Mouse (Mus musculus): ENCODE data around the gene Abca4.

The Abca4 gene

DNA sequence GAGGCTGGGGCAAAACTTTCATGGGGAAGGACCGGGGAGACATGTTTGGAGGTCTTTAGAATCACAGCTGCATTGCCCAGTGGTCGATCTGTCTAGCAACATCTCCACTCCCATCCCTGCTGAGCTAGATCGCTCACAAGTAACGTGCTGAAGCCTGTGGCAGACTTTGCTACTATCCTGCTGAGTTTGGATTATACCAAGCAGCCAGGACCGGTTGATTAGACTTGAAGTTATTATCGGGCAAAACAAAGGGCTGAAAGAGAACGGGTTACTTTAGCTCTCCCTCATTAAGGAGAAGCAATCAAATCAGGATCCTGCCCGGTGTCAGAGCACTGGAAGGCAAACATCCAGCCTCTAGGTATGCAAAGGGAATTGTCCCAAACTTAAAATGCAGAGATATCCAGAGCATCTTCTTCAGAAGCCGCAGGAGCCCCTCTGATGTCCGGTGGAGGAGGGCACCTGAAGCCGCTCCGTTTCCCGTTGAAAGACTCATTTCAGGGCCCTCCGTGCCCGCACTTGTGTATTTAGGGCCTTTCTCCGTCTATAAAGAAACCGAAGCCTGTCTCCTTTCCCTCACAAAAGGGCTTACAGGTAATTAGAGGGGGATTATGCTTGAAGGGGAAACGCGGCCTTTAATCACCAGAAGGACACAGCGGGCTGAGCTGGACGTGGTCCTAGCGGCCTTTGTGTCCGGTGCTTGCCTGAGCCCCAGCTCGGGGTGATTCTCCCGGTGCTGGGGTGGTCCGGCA, at the start of gene Abca4:
Gene Abca4 (plus strand): TSS at position 645 of the 749 bp plus-strand sequence.
- no peak for DNase-seq (ENCODE audit: low spot score in 2 of 2)

DNA sequence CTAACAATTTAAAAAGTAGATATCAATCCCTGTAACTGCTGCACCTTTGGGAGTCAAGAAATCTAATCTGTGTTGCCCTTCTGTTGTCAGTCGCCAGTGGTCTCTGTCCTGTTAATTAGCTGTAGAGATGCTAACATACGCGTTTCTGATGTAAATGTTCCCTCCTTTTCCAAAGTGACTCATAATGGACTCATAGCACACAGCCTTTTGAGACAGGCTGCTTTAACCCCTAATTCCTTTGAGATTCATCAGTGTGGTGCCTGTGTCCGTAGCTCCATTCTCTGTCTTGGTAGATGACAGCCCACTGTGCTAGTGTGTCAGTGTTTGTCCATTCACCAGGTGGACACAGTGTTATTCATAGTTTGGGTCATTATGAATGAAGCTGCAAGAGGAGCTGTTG, 49.1 kb upstream of the Abca4 start:
- DNase-seq (ENCODE audit: low spot score in 2 of 2) = no peak

DNA sequence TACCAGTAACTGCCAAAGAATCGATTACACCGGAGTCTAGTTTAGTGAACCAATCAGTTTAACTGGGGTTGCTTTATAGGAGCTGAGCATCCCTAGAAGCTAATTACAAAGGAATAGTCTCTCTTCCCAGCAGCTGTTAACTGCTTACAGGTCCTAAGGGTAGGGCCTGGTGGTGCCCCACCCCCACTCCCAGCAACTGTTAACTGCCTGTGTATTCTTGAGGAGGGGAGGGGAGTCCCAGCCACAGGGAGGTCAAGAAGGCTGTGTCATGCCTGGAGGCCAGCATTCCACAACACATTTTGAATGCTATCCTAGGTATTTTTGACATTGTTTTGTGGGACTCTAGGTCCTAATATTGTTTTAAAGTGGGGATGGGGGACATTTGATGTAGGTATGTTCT, 44.3 kb upstream of the Abca4 start:
- no peak for DNase-seq (ENCODE audit: low spot score in 2 of 2)

DNA sequence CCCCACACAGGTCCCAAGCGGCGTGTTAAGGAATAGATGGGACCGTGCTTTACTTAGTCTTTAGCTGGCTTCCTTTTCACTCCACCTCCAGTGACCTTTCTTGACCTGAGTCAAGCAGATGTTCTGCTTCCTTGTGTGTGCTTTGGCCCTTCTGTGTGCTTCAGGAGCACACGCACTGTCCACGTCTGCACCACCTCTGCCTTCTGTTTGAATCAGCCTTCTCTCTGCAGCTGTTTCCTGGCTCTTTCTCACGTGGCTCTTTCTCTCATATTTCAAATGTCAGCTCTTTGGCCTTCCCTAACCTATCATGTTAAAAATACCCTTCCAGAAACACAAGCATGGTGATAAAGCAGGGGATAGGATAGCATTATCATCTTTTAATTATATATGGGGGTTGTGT, 42.7 kb upstream of the Abca4 start:
- DNase-seq (ENCODE audit: low spot score in 2 of 2) = no peak

DNA sequence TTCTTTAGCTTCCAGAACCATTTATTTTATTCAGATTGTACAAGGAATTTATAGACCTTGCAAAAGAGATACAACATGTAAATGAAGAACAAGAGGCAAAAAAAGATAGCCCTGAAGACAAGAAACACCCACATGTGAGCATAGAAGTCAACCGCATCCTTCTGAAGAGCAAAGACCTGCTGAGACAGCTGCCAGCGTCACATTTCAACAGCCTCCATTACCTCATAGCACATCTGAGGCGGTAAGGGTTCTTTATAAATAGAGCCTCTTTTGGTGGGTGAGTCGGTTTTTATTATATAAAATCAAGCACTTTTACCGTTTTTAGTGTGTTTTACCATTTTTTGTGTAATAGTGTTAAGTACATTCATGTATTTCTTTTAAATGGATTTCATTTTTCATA, 34.4 kb upstream of the Abca4 start:
- no peak for DNase-seq (ENCODE audit: low spot score in 2 of 2)

DNA sequence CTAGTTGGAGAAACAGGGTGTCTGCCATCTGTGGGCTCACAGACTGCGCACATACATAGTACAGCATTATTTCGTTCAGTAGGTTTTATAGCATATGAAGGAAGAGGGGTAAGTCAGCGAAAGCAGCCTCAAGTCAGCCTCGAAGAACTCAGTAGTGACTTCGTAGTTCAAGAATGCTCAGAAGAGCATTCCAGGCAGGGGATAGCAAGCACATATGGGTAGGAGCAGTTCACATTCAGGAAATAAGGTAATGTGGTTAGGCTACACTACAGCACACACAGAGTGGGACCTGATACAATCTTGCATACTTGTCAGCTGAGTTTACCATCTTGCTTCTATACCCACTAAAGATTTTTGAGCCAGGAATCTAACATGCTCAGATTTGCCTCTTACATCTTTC, 34.0 kb upstream of the Abca4 start:
- no peak for DNase-seq (ENCODE audit: low spot score in 2 of 2)

DNA sequence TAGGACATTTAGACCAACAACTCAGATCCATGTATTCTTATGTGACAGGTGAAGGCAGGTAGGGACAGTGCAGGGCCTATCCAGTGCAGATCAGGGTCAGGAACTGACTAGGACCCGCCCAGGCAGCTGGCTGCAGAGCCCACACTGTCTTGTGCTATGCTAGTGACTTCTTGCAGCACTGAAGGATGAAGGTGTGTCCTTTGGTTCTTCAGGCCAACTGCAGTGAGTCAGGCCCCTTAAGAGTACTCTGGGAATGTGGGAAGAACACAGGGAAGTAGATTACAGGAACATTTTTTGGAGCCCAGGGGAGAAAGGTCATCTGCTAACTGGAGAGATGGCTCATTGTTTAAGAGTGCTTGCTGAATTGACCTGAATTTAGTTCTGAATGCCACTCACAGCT, 31.8 kb upstream of the Abca4 start:
- DNase-seq (ENCODE audit: low spot score in 2 of 2) = no peak

DNA sequence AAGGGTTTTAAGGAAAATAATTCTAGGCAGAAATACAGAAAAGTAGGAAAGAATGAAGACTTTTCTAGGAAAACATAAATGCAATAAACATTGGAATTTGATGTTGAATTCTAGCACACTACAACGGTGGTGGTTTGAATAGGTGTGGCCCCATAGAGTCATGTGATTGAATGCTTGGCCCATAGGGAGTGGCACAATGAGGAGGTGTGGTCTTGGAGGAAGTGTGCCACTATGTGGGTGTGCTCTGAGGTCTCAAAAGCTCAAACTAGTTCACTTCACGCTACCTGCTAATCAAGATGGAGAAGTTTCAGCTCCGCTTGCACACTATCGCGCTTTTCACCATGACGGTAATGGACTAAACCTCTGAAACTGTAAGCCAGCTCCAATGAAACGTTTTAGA, 25.8 kb upstream of the Abca4 start:
- no peak for DNase-seq (ENCODE audit: low spot score in 2 of 2)

DNA sequence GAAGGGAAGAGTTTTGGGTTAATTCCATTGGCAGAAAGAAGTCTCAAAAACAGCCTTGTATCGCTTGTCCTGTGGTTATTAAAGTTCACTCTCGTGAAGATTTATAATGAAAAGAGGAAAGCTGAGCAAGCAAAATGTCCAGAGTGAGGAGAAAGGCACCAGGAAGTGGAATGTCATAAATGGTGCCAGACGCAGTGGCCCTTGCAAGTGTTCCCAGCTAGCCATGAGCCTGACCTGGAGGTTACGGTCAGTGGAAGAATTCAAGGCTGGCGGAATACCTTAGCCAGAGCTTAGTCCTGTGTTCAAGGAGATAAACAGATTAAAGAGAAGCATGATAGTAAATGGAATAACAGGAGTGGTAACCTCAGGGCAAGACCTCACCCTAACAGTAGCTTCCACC, 25.1 kb upstream of the Abca4 start:
- DNase-seq (ENCODE audit: low spot score in 2 of 2) = no peak

DNA sequence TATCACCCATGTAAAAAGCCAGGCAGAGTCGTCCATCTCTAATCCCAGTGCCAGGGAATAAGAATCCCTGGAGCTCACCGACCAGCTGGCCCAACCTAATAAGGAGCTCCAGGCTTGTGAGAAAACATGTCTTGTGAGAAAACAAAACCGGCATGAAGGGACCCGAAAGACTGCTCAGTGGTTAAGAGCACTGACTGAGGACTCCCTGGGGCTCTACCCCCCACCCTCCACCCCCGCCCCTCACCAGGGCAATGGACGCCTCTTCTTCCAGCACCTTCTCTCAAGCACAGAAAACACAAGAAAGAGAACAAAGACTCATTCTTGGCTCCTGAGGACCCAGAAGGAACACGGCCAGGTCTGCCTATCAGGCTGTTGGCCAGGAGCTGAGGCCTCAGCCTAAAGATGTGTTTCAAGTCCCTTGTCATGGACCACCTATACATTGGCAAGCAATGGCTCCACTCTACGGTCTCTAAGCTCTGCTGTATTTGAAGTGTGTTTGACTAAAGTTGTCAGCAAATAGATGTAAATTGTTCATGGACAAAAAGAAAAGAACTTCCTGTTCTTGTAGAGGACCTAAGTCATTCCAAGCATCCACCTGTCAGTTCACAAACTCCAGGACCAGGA, 23.1 kb upstream of the Abca4 start:
- DNase-seq (ENCODE audit: low spot score in 2 of 2) = no peak

DNA sequence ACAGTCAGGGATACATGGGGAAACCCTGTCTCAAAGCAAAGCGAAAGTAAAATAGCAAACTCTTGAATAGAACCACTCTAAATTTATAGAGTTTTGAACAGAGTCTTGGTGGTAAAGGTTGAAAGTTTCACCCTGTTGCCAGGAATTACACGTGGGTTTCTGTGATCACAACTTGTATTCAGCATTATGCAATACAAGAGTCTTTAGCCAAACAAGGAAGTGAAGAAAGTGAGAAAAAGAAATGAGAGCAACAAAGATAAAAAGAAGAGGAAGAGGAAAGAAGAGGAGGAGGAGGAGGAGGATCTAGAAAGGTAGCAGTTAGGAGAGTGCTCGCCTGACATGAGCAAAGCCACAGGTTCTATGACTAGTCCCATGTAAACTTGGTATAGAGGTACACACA, 21.9 kb upstream of the Abca4 start:
- no peak for DNase-seq (ENCODE audit: low spot score in 2 of 2)

DNA sequence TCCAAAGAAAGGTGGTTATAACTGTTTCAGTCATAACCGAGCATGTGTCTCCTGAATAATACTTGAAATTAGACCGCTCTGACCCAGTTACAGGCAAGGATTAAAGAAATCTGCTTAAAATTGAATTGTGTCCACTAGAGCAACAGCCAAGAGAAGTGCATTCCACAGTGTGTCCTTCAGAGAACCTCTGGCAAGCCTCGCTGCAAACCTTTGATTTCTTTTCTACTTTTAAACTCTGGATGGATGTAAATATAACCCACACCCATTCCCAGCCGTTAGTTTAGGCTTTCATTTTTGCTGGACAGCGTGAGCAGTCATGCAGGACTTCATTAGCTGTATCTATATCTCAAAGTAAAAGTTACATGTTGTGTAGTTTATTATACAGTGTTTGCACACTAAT, 17.6 kb upstream of the Abca4 start:
- no peak for DNase-seq (ENCODE audit: low spot score in 2 of 2)

DNA sequence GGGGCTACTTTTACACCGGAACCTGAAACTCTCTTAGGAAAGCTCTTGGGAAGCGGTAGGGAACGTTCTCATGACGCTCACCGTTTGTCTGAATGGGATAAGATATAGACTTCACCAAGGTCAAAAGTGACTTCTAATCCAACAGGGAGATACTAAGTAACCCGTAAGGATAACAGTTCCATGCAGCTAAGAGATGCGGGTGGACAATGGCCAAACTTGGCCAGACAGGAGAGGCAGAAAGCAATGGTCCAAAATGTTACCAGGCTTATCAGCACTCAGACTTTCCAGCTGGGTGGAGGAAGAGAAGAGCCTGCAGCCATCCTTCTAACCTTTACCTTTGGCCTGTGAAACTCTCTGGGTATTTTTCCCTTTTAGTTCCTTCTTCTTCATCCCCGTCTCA, 16.5 kb upstream of the Abca4 start:
- no peak for DNase-seq (ENCODE audit: low spot score in 2 of 2)

DNA sequence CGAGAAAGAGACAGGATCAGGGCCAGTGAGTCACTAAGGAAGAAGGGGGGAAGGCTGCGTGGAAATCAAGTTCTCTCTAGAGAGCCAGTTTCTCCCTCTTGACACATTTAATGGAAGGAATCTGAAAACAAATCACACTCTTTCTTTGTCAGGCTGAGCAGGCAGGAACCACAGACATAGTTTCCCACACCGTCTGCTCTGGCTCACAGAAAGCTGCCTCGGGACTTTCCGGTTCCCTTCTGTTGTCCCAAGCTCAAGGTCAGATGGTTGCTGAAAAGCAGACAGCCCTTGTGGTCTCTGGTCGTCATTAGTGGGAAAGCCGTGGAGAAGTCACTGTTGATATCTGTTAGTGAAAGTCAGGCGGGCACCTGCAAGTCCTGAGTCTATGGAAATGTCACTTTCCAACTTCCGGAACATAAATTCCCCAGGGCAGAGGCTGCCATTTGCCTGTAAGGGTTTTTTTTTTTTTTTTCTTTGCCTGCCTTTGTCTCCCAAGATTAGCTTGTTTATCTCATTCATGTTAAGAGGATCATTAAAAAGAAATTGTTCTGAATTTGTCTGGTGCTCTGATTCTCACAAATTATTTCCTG, 10.9 kb upstream of the Abca4 start:
- DNase-seq (ENCODE audit: low spot score in 2 of 2) = no peak

DNA sequence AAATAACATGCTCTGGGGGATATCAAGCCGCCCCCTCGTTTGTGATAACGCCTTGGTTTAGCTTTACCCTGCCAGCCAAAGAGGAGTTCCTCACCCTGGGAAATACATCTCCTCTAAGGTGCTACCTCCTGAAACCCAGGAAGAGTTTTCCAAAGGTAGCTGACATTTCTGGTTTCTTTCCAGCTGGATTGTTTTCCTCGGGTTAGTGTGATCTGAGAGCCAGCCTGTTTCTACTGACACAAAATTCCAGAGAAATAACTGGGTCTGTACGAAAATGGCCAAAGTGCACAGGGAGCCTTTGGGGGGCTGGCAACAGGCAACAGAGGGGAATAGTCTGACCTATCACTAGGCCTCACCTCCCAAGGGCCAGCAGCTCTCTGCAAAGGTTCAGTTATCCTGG, 10.0 kb upstream of the Abca4 start:
- DNase-seq (ENCODE audit: low spot score in 2 of 2) = no peak

DNA sequence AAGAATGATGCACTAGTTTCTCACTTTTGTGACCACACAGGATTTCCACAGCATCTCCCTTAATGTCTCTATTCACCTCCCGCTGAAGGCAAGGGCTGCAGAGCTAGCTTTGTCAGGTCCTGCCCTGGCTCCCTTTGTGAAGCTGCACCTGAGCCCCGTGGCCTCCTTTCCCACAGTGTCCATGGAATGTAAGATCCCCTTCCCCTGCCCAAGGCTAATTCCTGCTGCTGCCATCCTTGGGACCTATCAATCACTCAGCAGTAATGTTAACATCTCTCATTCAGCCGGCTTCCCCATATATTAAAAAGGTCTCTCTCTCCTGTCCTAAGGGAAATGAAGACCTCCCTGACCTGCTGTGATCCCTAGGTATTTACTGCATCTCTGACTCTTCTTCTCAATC, 9.2 kb upstream of the Abca4 start:
- no peak for DNase-seq (ENCODE audit: low spot score in 2 of 2)

DNA sequence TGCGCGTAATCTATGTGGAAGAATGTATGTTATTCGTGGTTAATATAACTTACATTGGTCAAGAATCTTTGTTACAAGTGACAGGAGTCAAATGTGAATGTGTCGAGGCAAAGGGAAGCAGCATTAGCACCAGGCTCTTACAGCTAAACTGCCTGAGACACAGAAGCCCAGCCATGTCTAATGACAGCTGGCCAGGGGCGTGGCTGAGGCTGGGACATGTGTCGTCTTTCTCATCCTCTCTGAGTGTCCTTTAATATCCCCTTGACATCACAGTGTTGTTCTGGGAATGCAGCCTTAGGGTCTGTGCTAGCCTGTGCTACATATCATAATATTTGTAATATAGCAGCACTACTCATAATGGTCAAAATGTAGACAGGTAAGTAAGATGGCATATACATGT, 3.7 kb upstream of the Abca4 start:
- no peak for DNase-seq (ENCODE audit: low spot score in 2 of 2)

DNA sequence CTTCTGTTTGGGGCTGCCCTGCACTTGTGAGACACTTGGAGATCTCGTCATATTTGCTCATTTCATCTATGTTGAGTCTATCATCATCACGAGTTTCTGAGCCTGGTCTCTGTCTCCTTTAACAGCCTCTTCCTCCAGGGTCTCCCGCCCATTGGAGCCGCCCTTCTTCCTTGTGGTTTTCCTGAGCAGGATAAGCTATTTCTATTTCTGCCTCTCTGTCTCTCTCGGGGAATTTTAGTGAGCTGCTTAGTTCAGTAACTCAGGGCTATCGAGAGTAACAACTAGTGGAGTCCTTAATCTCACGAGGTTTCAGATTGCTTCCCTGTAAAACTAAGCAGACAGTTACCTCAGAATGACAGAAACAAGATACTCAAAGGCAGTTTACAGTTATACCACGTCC, 1.1 kb upstream of the Abca4 start:
- DNase-seq (ENCODE audit: low spot score in 2 of 2) = no peak

DNA sequence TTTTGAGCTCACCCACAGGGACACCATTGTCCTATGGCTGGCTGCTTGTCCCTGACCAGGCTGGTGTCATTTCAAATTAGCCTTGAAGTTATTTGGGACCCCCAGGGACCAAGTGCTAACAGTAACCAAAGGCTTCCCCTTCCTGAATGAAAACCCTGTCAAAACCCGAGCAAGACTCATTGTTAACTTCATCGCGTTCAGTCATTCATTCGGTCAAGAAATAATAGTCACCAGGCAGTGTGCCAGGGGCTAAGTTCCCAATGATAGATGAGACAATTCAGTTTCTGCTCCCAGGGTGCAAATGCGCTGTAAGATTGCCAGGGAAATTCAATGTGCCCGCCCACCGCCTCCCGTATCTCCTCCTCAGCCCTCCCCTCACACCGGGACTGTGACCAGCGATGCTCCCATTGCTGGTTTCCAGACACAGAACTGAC, 2.0 kb downstream of the Abca4 start:
- peak in 1 of 2 experiments; percentile 7 for DNase-seq (ENCODE audit: low spot score in 2 of 2)

DNA sequence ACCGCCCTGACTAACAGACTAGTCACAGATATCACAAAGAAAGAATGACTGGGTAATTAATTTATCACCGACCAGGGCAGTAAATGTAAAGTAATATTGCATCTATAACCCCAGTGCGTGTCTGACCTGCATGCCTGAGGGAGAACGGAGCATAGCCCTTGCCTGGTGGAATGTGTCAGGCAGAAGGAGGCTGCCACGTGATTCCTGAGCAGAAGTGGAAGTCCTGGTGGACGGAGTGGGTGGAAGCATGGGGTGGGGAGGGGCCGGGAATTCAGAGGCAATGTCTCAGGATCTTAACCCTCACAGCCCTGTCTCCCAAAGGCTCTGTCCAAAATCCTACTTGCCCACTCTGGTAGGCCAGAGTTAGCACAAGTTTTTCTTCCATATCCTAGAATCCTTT, 3.2 kb downstream of the Abca4 start:
- no peak for DNase-seq (ENCODE audit: low spot score in 2 of 2)

DNA sequence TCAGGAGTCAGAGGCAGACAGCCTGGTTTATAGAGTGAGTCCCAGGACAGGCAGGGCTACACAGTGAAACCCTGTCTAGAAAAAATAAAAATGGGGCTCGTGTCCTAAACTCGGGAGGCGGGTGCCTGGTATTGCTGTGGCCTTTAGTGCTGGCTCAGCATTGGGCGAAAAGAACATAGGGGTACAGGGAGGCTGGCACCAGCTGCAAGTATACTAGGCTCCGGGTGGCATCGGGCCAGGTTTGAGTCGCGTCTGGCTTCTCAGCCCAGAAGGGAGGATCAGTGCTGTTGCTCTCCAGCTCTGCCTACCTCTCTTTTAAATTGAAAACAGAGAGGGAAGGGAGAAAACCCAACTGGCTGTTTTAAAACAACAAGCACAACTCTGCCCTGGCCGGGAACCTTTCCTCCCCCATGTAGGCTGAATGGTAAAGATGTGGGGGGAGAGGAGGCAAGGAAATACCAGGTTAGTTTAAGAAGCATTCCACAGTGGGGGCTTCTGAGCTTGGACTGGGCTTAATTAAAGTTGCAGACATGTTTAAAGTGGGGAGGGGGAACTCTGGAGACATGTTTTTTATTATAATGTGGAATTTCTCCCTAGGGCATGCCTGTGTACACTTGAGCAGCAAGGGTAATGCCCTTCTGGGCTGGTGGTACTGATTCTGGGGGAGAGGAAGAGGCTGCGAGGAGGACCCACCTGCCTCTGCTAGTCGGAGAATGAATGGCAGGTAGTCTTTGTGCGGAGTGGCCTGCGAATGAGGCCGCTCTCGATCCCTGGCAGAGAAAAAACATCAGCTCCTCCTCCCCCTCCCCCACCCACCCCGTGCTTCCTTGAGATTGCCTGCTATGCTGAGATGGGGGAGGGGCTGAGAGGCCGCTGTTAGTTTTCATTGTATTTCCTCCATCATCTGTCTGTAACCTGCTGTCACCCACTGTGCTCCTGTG, 3.9 kb downstream of the Abca4 start:
- DNase-seq (ENCODE audit: low spot score in 2 of 2) = peak in 1 of 2 experiments; percentile 50

DNA sequence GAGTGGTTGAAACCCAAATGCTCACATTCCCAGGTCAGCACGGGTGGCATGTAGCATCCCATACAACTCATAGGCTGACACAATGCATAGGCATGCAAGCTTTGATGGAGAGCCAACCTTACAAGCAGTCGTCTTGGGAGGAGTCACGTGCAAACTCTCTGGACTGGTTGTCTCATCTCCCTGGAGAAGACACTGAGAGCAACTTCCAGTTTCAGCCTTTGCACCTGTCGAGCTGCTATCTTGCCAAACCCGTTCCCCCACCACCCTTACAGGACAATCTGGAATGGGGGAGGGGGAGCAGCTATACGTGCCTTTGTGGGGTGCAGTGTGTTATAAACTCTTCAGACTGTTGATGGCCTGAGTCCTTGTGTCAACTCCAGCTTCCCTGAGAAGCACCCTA, 4.9 kb downstream of the Abca4 start:
- no peak for DNase-seq (ENCODE audit: low spot score in 2 of 2)

Data from left cerebral cortex, adult 9 months (tissue).